Mouse (Mus musculus): ENCODE measurements around the gene Mcrip1.
"Not testable (repeated sequence)": the region's sequence is repeated elsewhere in the genome, so short reads cannot be mapped to it uniquely, and the experiment has no call there.

The Mcrip1 gene

GRCm38 (mm10) chr11:120549168-120549945 is at the start of gene Mcrip1:
Gene Mcrip1, minus strand, starts transcription at chr11:120549727.
- peak; percentile 87 for DNase-seq (ENCODE audit: low spot score)

DNA sequence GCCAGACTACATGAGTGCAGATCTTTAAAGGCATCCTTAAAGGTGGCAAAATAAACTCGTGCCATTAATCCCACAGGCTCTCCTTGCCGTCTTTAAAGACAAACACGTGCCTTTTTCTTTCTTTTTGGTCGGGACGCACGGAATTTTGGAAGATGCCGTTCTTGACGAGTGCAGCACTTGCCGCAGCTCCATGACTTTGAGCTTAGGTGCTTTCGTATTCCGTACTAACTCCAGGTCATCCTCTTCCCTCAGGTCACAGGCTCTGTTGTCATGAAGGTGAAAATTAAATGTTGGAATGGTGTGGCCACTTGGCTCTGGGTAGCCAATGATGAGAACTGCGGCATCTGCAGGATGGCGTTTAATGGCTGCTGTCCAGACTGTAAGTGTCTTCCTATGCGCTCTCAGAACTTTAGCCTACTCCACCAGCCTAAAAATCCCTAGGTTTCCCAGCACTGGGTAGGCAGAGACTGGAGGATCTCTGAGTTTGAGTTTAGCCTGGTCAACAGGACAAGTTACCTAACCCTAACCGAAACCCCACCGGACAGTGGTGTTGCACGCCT is 49.5 kb upstream of the Mcrip1 start:
- DNase-seq (ENCODE audit: low spot score) = no peak

DNA sequence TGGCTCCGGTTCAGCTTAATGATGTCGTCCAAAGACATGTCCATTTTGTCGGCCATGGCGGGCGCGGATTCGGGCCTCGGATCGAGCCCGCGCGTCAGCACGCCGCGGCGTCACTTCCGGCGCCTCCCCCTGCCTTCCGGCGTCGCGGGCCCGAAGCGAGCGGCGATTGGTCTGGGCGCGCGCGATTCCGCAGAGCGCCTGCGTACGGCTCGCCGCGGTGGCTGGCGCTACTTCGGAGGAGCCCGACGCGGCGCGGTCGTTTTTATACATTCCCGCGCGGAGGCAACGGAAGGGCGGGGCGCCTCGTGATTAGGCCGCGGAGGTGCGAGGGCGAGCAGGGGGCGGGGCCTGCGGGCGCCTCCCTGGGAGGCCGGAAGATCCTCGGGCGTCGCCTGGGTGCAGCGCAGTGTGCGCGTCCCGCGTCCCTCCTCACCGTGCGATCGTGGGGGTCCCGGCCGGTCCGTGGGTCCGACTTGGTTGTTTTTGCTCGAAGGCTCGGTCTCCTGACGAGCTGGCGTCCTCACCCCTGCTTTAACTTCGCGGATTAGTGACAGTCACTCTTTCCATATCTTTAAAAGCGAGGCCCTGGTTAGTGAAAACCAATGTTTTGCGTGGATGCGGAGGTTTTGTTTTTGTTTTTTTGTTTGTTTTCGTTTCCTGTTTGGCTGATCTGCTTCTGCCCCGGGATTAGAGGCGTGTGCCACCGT is 48.9 kb upstream of the Mcrip1 start, which contains the start of the genes Alyref and Anapc11:
TSS of gene Alyref (minus strand) at position 83 of the 707 bp plus-strand sequence.
TSS of gene Anapc11 (plus strand) at position 139 of the 707 bp plus-strand sequence.
- peak; percentile 91 for DNase-seq (ENCODE audit: low spot score)

GRCm38 (mm10) chr11:120597240-120598235 is 48.0 kb upstream of the Mcrip1 start:
- no peak for DNase-seq (ENCODE audit: low spot score)

DNA sequence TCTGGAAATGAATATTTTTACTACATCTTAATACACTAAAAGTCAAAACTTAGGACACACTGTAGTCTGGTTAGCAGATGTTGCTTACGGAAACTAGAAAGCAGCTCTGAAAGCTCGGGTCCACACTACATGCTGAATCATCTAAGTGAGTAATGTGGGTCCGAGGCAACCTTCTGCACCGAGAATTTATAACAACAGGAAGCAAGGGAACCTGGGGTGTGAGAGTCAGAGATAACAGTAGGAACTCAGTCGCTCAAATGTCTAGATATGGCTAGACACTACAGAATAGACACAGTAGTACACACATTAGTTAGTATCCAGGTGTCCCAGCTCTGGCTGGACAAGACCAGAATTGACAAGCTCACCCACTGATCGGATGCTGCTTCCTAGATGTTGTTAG is 39.0 kb upstream of the Mcrip1 start:
- no peak for DNase-seq (ENCODE audit: low spot score)

- DNase-seq (ENCODE audit: low spot score) = no peak
Measured at GRCm38 (mm10) chr11:120583937-120584336, 34.4 kb upstream of the Mcrip1 start.

DNA sequence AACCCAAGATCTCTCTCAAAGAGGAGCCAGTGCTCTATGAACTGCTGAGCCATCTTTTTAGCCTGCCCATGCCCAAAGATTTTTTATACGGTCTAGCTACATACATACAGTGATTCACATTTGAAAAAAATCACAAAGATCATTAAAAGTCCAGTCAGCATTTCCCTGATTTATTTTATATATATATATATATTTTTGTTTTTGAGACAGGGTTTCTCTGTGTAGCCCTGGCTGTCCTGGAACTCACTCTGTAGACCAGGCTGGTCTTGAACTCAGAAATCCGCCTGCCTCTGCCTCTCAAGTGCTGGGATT is 33.4 kb upstream of the Mcrip1 start:
- not testable (repeated sequence) for DNase-seq (ENCODE audit: low spot score)

DNA sequence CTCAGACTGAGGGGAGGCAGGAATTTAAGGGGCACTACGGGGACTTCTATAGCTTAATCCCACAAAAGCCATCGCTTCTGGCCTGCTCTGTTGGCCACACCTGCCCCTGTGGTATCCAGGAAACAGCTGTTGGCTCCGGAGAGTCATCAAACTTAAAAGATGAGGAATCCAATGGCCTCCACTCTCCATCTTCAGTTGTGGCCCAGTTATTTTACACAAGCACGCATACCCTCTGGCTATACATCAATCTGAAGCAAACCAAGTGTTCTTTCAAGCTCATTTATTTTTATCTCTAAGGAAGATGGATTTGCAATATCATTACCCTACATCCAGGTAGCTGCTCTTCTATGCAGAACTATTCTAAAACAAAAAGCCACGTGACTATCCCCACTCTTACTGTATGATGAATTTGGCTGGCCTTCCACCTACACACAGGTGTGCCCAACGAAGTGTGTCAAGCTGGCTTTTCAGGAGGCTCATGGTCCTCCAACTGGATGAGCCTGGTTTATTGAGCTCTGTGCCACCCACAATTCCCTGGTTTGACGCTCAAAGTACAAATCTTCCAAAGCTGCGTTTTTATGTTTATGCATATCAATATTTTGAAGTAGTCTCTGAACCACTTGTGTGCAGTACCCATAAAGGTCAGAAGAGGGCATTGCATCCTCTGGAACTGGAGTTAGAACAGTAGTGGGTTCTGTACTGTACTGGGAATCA is 32.9 kb upstream of the Mcrip1 start:
- DNase-seq (ENCODE audit: low spot score) = no peak

GRCm38 (mm10) chr11:120581490-120582267 is 32.2 kb upstream of the Mcrip1 start, which contains the start of gene Arhgdia:
Gene Arhgdia, minus strand, starts transcription at chr11:120581624.
- peak; percentile 71 for DNase-seq (ENCODE audit: low spot score)

GRCm38 (mm10) chr11:120580871-120581331 is 31.4 kb upstream of the Mcrip1 start:
- no peak for DNase-seq (ENCODE audit: low spot score)

GRCm38 (mm10) chr11:120580190-120580589 is 30.7 kb upstream of the Mcrip1 start:
- no peak for DNase-seq (ENCODE audit: low spot score)

DNA sequence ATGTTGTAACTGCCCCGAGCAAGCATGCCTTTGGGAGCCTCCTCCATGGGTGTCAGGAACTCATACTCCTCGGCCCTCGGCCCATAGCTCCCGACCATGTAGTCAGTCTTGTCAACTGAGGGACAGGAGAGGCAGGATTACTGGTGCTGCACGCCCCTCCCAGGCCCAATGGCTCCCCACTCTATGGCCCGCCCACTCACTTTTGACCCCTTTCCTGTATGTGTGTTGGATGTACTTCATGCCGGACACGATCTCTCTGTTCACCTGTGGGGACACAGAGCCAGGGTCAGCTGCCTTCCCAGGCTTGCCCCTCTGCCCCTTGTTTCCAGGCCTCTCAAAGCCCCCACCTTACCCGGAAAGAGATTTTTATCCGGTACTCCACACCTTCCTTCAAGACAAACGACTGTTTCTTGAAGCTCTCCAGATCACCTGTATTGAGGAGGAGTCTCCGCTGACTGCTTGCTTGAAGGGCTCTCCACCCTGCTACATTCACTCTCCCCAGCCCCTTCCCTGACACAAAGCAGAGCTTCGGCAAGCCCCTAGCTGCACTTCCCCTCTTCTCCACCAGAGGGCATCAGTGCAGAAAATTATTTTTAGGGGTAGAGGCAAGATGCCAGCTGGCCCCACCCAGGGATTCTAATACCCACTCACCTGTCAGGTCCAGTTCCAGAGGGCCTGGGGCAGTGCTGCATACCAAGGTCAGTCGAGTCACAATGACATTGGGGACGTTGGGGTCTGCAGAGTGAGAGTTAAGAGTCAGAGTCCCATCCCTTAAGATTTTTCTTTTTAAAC is 30.0 kb upstream of the Mcrip1 start:
- no peak for DNase-seq (ENCODE audit: low spot score)

DNA sequence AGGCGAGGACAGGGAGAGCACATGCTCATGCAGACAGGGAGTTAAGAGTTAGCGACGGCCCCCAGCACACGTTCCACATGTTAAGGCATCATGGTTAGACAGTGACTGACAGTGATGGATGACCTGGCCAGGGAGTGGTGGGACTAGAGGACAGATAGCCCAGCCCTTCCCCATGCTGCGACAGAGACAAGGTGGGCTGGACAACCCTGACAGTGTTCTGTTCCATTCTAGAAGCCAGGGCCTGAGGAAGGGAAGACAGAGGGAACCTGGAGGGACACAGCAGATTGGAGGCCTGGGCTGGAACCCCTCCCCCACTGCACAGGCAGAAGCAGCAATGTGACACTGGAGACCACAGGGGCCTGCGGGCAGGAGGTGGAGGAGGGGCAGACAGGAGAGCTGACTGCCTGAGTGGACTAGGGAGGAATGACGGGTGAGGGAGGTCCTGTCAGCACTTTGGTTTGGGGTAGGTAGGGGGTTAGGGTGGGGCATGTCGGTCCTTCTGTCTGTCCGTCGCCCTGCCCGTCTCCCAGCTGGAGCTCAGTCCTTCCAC is 29.2 kb upstream of the Mcrip1 start:
- DNase-seq (ENCODE audit: low spot score) = no peak

DNA sequence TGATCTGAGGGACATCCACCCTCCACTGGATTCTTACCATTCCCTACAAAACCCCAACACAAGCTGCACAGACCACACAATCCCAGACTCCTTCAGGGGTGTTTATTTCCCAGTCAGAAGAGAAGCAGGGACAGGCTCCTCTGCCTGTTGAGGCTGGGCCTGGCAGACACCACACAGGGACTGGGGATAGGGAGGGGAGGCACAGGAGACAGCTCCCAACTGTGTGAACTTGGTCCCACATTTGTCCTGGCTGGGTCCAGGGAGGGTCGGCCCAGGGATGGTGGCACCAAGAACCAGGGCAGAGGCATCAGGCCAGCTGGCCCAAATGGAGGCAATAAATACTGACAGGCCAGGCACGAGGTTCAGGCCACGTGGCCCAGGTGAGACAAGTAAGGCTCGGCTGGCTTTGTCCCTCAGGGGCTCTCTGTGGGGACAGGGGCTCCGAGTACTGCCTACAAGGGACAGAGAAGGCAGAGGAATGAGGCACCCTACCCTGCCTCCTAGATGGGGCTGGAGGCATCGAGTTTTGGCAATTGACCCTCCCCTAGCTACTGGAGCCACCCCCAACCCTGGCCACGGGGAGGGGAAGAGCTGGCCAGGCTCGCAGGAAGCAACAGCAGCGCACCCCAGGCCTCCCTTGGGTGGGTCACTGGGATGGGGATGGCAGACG is 28.6 kb upstream of the Mcrip1 start:
- no peak for DNase-seq (ENCODE audit: low spot score)

GRCm38 (mm10) chr11:120577211-120578023 is 27.9 kb upstream of the Mcrip1 start:
- DNase-seq (ENCODE audit: low spot score) = no peak

- no peak for DNase-seq (ENCODE audit: low spot score)
Measured at GRCm38 (mm10) chr11:120576365-120576981, 26.9 kb upstream of the Mcrip1 start.

DNA sequence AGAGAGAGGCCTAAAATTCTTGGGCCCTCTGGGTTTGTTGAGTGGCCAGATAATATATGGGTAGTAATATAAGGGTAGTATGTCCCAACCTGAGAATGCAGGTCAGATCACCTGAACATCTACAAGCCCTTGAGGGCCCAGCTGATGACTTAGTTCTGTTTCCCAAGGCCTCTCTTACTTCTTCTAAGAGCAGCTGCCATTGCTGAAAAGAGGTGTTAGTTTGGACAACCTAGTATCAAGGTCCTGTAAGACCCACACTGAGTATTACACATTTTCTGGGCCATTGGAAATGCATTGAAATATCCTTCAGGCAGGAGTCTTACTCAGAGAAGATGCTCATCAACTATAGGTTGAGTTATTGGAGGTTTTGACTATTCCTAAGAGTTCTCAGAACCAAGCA is 26.4 kb upstream of the Mcrip1 start:
- DNase-seq (ENCODE audit: low spot score) = no peak
